ENCODE assay signal across 22 mouse cellular contexts in genomic region chr19:17396802-17397201, GRCm38 (mm10). TPM values are rescaled to one million over a fixed set of nuclear protein-coding genes. Genes with fewer than 3 reads are reported as not detected.
A peak's percentile ranks its signal among the peaks of the same experiment; 100 is the strongest.
DNase-seq lines count a peak whose midpoint lies in the region; ATAC-seq and TF ChIP-seq lines count a peak whose summit lies in the region.
"Had no signal": no experiment of that assay in that cellular context is flagged by ENCODE, and none has a peak within 500 bp of the region (broad histone marks: within the 10 kb centered on the region; RNA-seq: fewer than 3 reads in every experiment).

No protein-coding gene starts in this region.

- DNase-seq in gastrocnemius, adult 2 months = no peak
- no peak for DNase-seq in gastrocnemius, postnatal 25 days
- peak; percentile 14 for DNase-seq in liver, adult 2 months (ENCODE audit: extremely low read depth, low read depth, low spot score)
- DNase-seq in liver = no peak
- DNase-seq in B cell, adult 2 months = peak; percentile 41 to 45
- DNase-seq: adrenal gland, postnatal 36 days; cerebellum, adult 18-20 months; cerebellum, postnatal 36 days; gastrocnemius, postnatal 14 days; kidney, adult 18-20 months; kidney, postnatal 14 days; right cerebral cortex, adult 18-20 months; spleen, adult 18-20 months; thymus, adult 2 months had no signal

- peak overlapping the region; percentile 100; the same call in 1 of the 2 replicates for H3K4me3 ChIP-seq in gastrocnemius, adult 2 months
- H3K4me3 ChIP-seq in liver, adult 2 months (ENCODE audit: insufficient read depth, low read depth, low read length) = no peak overlapping the region
- H3K4me3 ChIP-seq in heart, embryonic 16.5 days (ENCODE audit: low read length) = no peak overlapping the region
- no peak overlapping the region for H3K4me3 ChIP-seq in forebrain, embryonic 13.5 days
- H3K4me3 ChIP-seq in forebrain, embryonic 15.5 days = no peak overlapping the region
- H3K4me3 ChIP-seq: layer of hippocampus, adult 2 months; midbrain, embryonic 13.5 days; neural tube, embryonic 12.5 days had no signal

- intact Hi-C loops in gastrocnemius, adult 2 months (cut with DNase I) = no loop called here

- TF ChIP-seq POLR2A in liver, adult 2 months (IDR thresholded peaks at IDR 0.05; ENCODE audit: extremely low read depth, insufficient read depth, low read length) = no peak

- no peak overlapping the region for H3K4me2 ChIP-seq in heart, embryonic 16.5 days (ENCODE audit: low read depth, low read length)
- H3K4me2 ChIP-seq in forebrain, embryonic 13.5 days = no peak overlapping the region
- H3K4me2 ChIP-seq in forebrain, embryonic 15.5 days (replicated peaks) = no peak overlapping the region
- H3K4me2 ChIP-seq: midbrain, embryonic 13.5 days; neural tube, embryonic 12.5 days had no signal

- H3K27ac ChIP-seq in gastrocnemius, adult 2 months = peak overlapping the region; percentile 52
- no peak overlapping the region for H3K27ac ChIP-seq in liver, adult 2 months (replicated peaks; ENCODE audit: insufficient read depth, low read depth, low read length)
- peak overlapping the region; percentile 25; the same call in 1 of the 2 replicates for H3K27ac ChIP-seq in heart, embryonic 16.5 days (ENCODE audit: low read length)
- no peak overlapping the region for H3K27ac ChIP-seq in forebrain, embryonic 13.5 days
- H3K27ac ChIP-seq in forebrain, embryonic 15.5 days (replicated peaks) = no peak overlapping the region
- H3K27ac ChIP-seq: hindbrain, postnatal 0 days; layer of hippocampus, adult 2 months; midbrain, embryonic 13.5 days; neural tube, embryonic 12.5 days had no signal

- H3K9ac ChIP-seq in liver, adult 2 months (ENCODE audit: low read depth, low read length) = no peak overlapping the region
- H3K9ac ChIP-seq in heart, embryonic 16.5 days (ENCODE audit: low read length) = no peak overlapping the region
- H3K9ac ChIP-seq in forebrain, embryonic 13.5 days = no peak overlapping the region
- H3K9ac ChIP-seq in forebrain, embryonic 15.5 days (replicated peaks) = no peak overlapping the region
- H3K9ac ChIP-seq: midbrain, embryonic 13.5 days; neural tube, embryonic 12.5 days had no signal

- no peak for ATAC-seq in heart, embryonic 16.5 days (replicated peaks; ENCODE audit: extremely low read depth, insufficient read depth, low FRiP score)
- no peak for ATAC-seq in forebrain, embryonic 13.5 days
- no peak for ATAC-seq in forebrain, embryonic 15.5 days (replicated peaks)
- ATAC-seq: hindbrain, postnatal 0 days; midbrain, embryonic 13.5 days had no signal

- TF ChIP-seq CTCF in gastrocnemius, adult 2 months (IDR thresholded peaks at IDR 0.05) = no peak
- no peak for TF ChIP-seq CTCF in liver, adult 2 months (IDR thresholded peaks at IDR 0.05; ENCODE audit: low read depth, low read length)

- peaks cover 27% of the 10 kb centered on the region for H3K36me3 ChIP-seq in liver, adult 2 months (ENCODE audit: control insufficient read depth, insufficient read depth, low read length)
- H3K36me3 ChIP-seq in heart, embryonic 16.5 days (ENCODE audit: control insufficient read depth, insufficient read depth) = peaks cover 22% of the 10 kb centered on the region
- peaks cover 41% of the 10 kb centered on the region for H3K36me3 ChIP-seq in forebrain, embryonic 13.5 days (ENCODE audit: poor library complexity, severe bottlenecking)
- H3K36me3 ChIP-seq in forebrain, embryonic 15.5 days = peaks cover 25% of the 10 kb centered on the region

- WGBS in liver, adult 2 months = 66% methylated on average over 4 of the region's 4 CpGs
- WGBS in heart, embryonic 16.5 days = 61% methylated on average over 4 of the region's 4 CpGs
- 96% methylated on average over 4 of the region's 4 CpGs for WGBS in forebrain, embryonic 13.5 days
- WGBS in forebrain, embryonic 15.5 days = 90% methylated on average over 4 of the region's 4 CpGs

- H3K27me3 ChIP-seq in liver, adult 2 months (ENCODE audit: control insufficient read depth, insufficient read depth, low read length) = no peaks in the 10 kb centered on the region
- H3K27me3 ChIP-seq in heart, embryonic 16.5 days (ENCODE audit: control insufficient read depth, insufficient read depth, low read length) = no peaks in the 10 kb centered on the region
- H3K27me3 ChIP-seq in forebrain, embryonic 13.5 days = peaks cover 10% of the 10 kb centered on the region; the same call in 1 of the 2 replicates
- 0 out of 2 replicates have a peak, but pooled peaks cover 5% of the 10 kb centered on the region for H3K27me3 ChIP-seq in forebrain, embryonic 15.5 days
- H3K27me3 ChIP-seq: CH12.LX; neural tube, embryonic 12.5 days had no signal

- no peaks in the 10 kb centered on the region; the same call in 1 of the 2 replicates for H3K79me2 ChIP-seq in liver, adult 2 months (ENCODE audit: control insufficient read depth, insufficient read depth, low read length)

- peaks cover 4% of the 10 kb centered on the region; the same call in 1 of the 2 replicates for H3K4me1 ChIP-seq in liver, adult 2 months (ENCODE audit: control insufficient read depth, insufficient read depth, low read length)
- H3K4me1 ChIP-seq in heart, embryonic 16.5 days (ENCODE audit: control insufficient read depth, insufficient read depth, low read length) = peaks cover 11% of the 10 kb centered on the region; the same call in 1 of the 2 replicates
- peaks cover 13% of the 10 kb centered on the region for H3K4me1 ChIP-seq in forebrain, embryonic 13.5 days
- peaks cover 8% of the 10 kb centered on the region for H3K4me1 ChIP-seq in forebrain, embryonic 15.5 days

- H3K9me3 ChIP-seq in heart, embryonic 16.5 days (replicated peaks; ENCODE audit: control insufficient read depth, low read length) = no peaks in the 10 kb centered on the region
- H3K9me3 ChIP-seq in forebrain, embryonic 13.5 days (replicated peaks) = no peaks in the 10 kb centered on the region
- no peaks in the 10 kb centered on the region for H3K9me3 ChIP-seq in forebrain, embryonic 15.5 days
- H3K9me3 ChIP-seq: midbrain, embryonic 13.5 days; neural tube, embryonic 12.5 days had no signal

RNA-seq across cellular contexts. Expression of gene Rfk, which starts 3.0 kb away (rescaled TPM):
- total RNA-seq in gastrocnemius, adult 2 months (2021) = 10 to 100 TPM; 62.3 to 74.5 TPM
- total RNA-seq in gastrocnemius, postnatal 25 days (2021) = 10 to 100 TPM; 56.8 to 57.7 TPM
- 38.1 and 43.8 TPM in 2 replicates for total RNA-seq in liver, adult 2 months (2014; rRNA removed)
- polyA plus RNA-seq in liver, adult 2 months (2012; rRNA removed) = 51.2 and 53.3 TPM in 2 replicates
- 68.8 and 68.9 TPM in 2 replicates for polyA plus RNA-seq in heart, embryonic 16.5 days (2015; fragmentation: Nextera tagmentation; extraction: Ambion mirVana)
- 73.5 and 78.1 TPM in 2 replicates for polyA plus RNA-seq in forebrain, embryonic 13.5 days (2015; fragmentation: Nextera tagmentation; extraction: Ambion mirVana)
- 75.1 and 77.5 TPM in 2 replicates for polyA plus RNA-seq in forebrain, embryonic 15.5 days (2015; fragmentation: Nextera tagmentation; extraction: Ambion mirVana)

RNA-seq across cellular contexts. Expression of gene Gcnt1, which starts 24.2 kb away (rescaled TPM):
- under 1 TPM; 0.41 to 0.95 TPM for total RNA-seq in gastrocnemius, adult 2 months (2021)
- total RNA-seq in gastrocnemius, postnatal 25 days (2021) = under 1 TPM; 0.51 to 0.99 TPM
- 0.55 and 0.81 TPM in 2 replicates for total RNA-seq in liver, adult 2 months (2014; rRNA removed)
- polyA plus RNA-seq in liver, adult 2 months (2012; rRNA removed) = 0.05 and 0.17 TPM in 2 replicates
- polyA plus RNA-seq in heart, embryonic 16.5 days (2015; fragmentation: Nextera tagmentation; extraction: Ambion mirVana) = 6.0 and 6.2 TPM in 2 replicates
- 0.50 and 0.74 TPM in 2 replicates for polyA plus RNA-seq in forebrain, embryonic 13.5 days (2015; fragmentation: Nextera tagmentation; extraction: Ambion mirVana)
- 0.49 and 0.79 TPM in 2 replicates for polyA plus RNA-seq in forebrain, embryonic 15.5 days (2015; fragmentation: Nextera tagmentation; extraction: Ambion mirVana)

Comparison
In these comparisons a context has a peak if more than half of its experiments do, and no peak if none do; other contexts are left out.
1. DNase-seq: peak in liver, adult 2 months (single experiment) and B cell, adult 2 months (2 of 2); none in gastrocnemius, adult 2 months (single experiment), gastrocnemius, postnatal 25 days (single experiment) and liver (single experiment).
2. H3K27ac ChIP-seq: peak in gastrocnemius, adult 2 months (single experiment) and heart, embryonic 16.5 days (single experiment); none in liver, adult 2 months (single experiment), forebrain, embryonic 13.5 days (single experiment) and forebrain, embryonic 15.5 days (single experiment).